In the genomic region with DNA sequence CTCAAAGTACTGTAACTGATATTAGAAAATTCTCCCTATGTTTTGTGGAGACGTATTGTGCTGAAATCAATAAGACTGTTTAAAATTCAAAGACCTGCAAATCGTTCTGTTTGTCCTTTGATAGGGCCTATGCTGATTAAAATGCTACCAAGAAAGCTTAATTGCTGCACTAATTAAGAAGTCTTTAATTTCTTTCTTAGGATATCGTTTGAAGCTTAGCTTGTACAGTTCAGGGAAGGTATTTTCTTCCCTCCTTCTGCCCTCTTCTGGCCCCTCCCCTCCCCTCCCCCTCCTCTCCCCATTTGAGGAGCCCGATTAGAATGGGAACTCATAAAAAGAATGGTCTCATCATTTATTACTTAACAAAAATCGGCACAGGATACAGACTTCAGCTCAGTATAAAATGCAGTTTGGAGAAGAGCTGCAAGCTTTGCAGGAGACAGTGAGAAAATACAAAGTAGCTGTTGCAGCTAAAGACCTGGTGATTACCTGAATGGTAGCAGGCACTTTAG, we compare ENCODE assay signal across 12 mouse cellular contexts. TPM values are rescaled to one million over a fixed set of nuclear protein-coding genes. Genes with fewer than 3 reads are reported as not detected.
DNase-seq lines count a peak whose midpoint lies in the region; ATAC-seq and TF ChIP-seq lines count a peak whose summit lies in the region.
"Had no signal": no experiment of that assay in that cellular context is flagged by ENCODE, and none has a peak within 500 bp of the region (broad histone marks: within the 10 kb centered on the region; RNA-seq: fewer than 3 reads in every experiment).

No protein-coding gene starts in this region.

- intact Hi-C loops in heart, postnatal 36 days (cut with DNase I) = no loop called here
- intact Hi-C loops in left cerebral cortex, adult 2 months (cut with DNase I) = no loop called here

- no peak overlapping the region for H3K4me3 ChIP-seq in heart, postnatal 0 days (ENCODE audit: low read depth, low read length)
- H3K4me3 ChIP-seq in embryonic facial prominence, embryonic 14.5 days (ENCODE audit: low read depth, low read length) = no peak overlapping the region
- H3K4me3 ChIP-seq in forebrain, postnatal 0 days (ENCODE audit: low read depth, low read length) = no peak overlapping the region
- peak overlapping the region; percentile 22 for H3K4me3 ChIP-seq in midbrain, embryonic 13.5 days (replicated peaks)
- no peak overlapping the region for H3K4me3 ChIP-seq in left cerebral cortex, adult 2 months

- no peak for TF ChIP-seq CTCF in heart, postnatal 0 days (IDR thresholded peaks at IDR 0.05; ENCODE audit: low read depth)
- TF ChIP-seq CTCF in forebrain, postnatal 0 days (IDR thresholded peaks at IDR 0.05; ENCODE audit: low read depth) = no peak
- TF ChIP-seq CTCF in left cerebral cortex, adult 2 months (IDR thresholded peaks at IDR 0.05) = no peak

- 0 out of 2 replicates have a peak, but pooled peaks cover 4% of the 10 kb centered on the region for H3K27me3 ChIP-seq in heart, postnatal 0 days (ENCODE audit: control insufficient read depth, insufficient read depth, low read length)
- peaks cover 8% of the 10 kb centered on the region; the same call in 1 of the 2 replicates for H3K27me3 ChIP-seq in embryonic facial prominence, embryonic 14.5 days (replicated peaks; ENCODE audit: control insufficient read depth, insufficient read depth, low read length)
- peaks cover 6% of the 10 kb centered on the region for H3K27me3 ChIP-seq in forebrain, postnatal 0 days (ENCODE audit: insufficient read depth, low read length)
- no peaks in the 10 kb centered on the region for H3K27me3 ChIP-seq in midbrain, embryonic 13.5 days

- WGBS in heart, postnatal 0 days = 15% methylated on average over 5 of the region's 5 CpGs
- WGBS in embryonic facial prominence, embryonic 14.5 days = 11% methylated on average over 5 of the region's 5 CpGs
- WGBS in forebrain, postnatal 0 days = 5% methylated on average over 5 of the region's 5 CpGs
- WGBS in midbrain, embryonic 13.5 days = 2% methylated on average over 5 of the region's 5 CpGs

- DNase-seq in heart, postnatal 0 days (ENCODE audit: low spot score) = no peak
- no peak for DNase-seq in heart, postnatal 36 days
- no peak for DNase-seq in embryonic facial prominence, embryonic 14.5 days (ENCODE audit: low spot score)
- peak; percentile 42 for DNase-seq in forebrain, postnatal 0 days
- DNase-seq in yolk sac, embryonic 10.5 days (ENCODE audit: low spot score) = no peak
- no peak for DNase-seq in left cerebral cortex, adult 2 months (ENCODE audit: extremely low spot score in 1 of 2, low spot score in 2 of 2)
- DNase-seq in T-cell, adult 2 months (ENCODE audit: low spot score) = no peak
- DNase-seq: gastrocnemius, postnatal 25 days; kidney, adult 2 months; right cerebral cortex, postnatal 4 days had no signal

- no peak for TF ChIP-seq EP300 in heart, postnatal 0 days (IDR thresholded peaks at IDR 0.05; ENCODE audit: low read depth)

- H3K9ac ChIP-seq in heart, postnatal 0 days (replicated peaks; ENCODE audit: low read depth, low read length) = no peak overlapping the region
- H3K9ac ChIP-seq in embryonic facial prominence, embryonic 14.5 days (ENCODE audit: low read depth, low read length) = no peak overlapping the region
- H3K9ac ChIP-seq in forebrain, postnatal 0 days = no peak overlapping the region
- 0 out of 2 replicates have a peak overlapping the region, but pooled peaks have one; percentile 19 for H3K9ac ChIP-seq in midbrain, embryonic 13.5 days (replicated peaks)
- H3K9ac ChIP-seq: liver, embryonic 14.5 days had no signal

- no peak for ATAC-seq in heart, postnatal 0 days (ENCODE audit: insufficient read depth, low read depth)
- no peak for ATAC-seq in embryonic facial prominence, embryonic 14.5 days (ENCODE audit: low read depth)
- ATAC-seq in forebrain, postnatal 0 days = no peak
- no peak for ATAC-seq in midbrain, embryonic 13.5 days

- H3K27ac ChIP-seq in heart, postnatal 0 days (ENCODE audit: low read depth) = no peak overlapping the region
- no peak overlapping the region for H3K27ac ChIP-seq in embryonic facial prominence, embryonic 14.5 days (replicated peaks; ENCODE audit: low read depth, low read length)
- H3K27ac ChIP-seq in forebrain, postnatal 0 days (ENCODE audit: low read depth, low read length) = no peak overlapping the region
- 0 out of 2 replicates have a peak overlapping the region, but pooled peaks have one; percentile 36 for H3K27ac ChIP-seq in midbrain, embryonic 13.5 days
- no peak overlapping the region for H3K27ac ChIP-seq in left cerebral cortex, adult 2 months
- H3K27ac ChIP-seq: liver, embryonic 14.5 days had no signal

- no peaks in the 10 kb centered on the region for H3K9me3 ChIP-seq in heart, postnatal 0 days (replicated peaks; ENCODE audit: control insufficient read depth, low read length)
- H3K9me3 ChIP-seq in embryonic facial prominence, embryonic 14.5 days (ENCODE audit: control insufficient read depth, low read length) = no peaks in the 10 kb centered on the region
- H3K9me3 ChIP-seq in forebrain, postnatal 0 days (ENCODE audit: low read length) = no peaks in the 10 kb centered on the region
- H3K9me3 ChIP-seq in midbrain, embryonic 13.5 days = no peaks in the 10 kb centered on the region

- H3K4me1 ChIP-seq in heart, postnatal 0 days (ENCODE audit: control insufficient read depth, insufficient read depth) = no peaks in the 10 kb centered on the region
- no peaks in the 10 kb centered on the region for H3K4me1 ChIP-seq in embryonic facial prominence, embryonic 14.5 days (ENCODE audit: control insufficient read depth, insufficient read depth, low read length)
- H3K4me1 ChIP-seq in forebrain, postnatal 0 days (ENCODE audit: insufficient read depth) = no peaks in the 10 kb centered on the region
- peaks cover 23% of the 10 kb centered on the region for H3K4me1 ChIP-seq in midbrain, embryonic 13.5 days (replicated peaks)

- peak overlapping the region; percentile 21 for H3K4me2 ChIP-seq in heart, postnatal 0 days (ENCODE audit: low read depth, low read length)
- peak overlapping the region; percentile 2; the same call in 1 of the 2 replicates for H3K4me2 ChIP-seq in embryonic facial prominence, embryonic 14.5 days (ENCODE audit: low read depth, low read length)
- peak overlapping the region; percentile 1; the same call in 1 of the 2 replicates for H3K4me2 ChIP-seq in forebrain, postnatal 0 days (ENCODE audit: low read depth)
- peak overlapping the region; percentile 45 for H3K4me2 ChIP-seq in midbrain, embryonic 13.5 days (replicated peaks)

- no peaks in the 10 kb centered on the region for H3K36me3 ChIP-seq in heart, postnatal 0 days (replicated peaks; ENCODE audit: control insufficient read depth, insufficient read depth, low read length)
- no peaks in the 10 kb centered on the region for H3K36me3 ChIP-seq in embryonic facial prominence, embryonic 14.5 days (ENCODE audit: control insufficient read depth, insufficient read depth, low read length)
- no peaks in the 10 kb centered on the region for H3K36me3 ChIP-seq in forebrain, postnatal 0 days (ENCODE audit: insufficient read depth)
- H3K36me3 ChIP-seq in midbrain, embryonic 13.5 days = no peaks in the 10 kb centered on the region

RNA-seq across cellular contexts. Expression of gene Dach1, which starts 2.9 kb away (rescaled TPM):
- total RNA-seq in heart, postnatal 0 days (2014; rRNA removed; ENCODE audit: low replicate concordance) = 1.6 and 2.5 TPM in 2 replicates
- polyA plus RNA-seq in heart, postnatal 0 days (2015; fragmentation: Nextera tagmentation; extraction: Ambion mirVana) = 1.5 and 1.6 TPM in 2 replicates
- 10 to 100 TPM in 1 of 2 experiments, 1 to 10 TPM in 1; 6.4 to 10.7 TPM for total RNA-seq in heart, postnatal 36 days (2021)
- 4.1 and 4.5 TPM in 2 replicates for polyA plus RNA-seq in embryonic facial prominence, embryonic 14.5 days (2014; fragmentation: Nextera tagmentation; extraction: Ambion mirVana)
- 9.3 and 10.6 TPM in 2 replicates for total RNA-seq in forebrain, postnatal 0 days (2014; rRNA removed)
- polyA plus RNA-seq in forebrain, postnatal 0 days (2015; fragmentation: Nextera tagmentation; extraction: Ambion mirVana) = 3.9 and 5.8 TPM in 2 replicates
- polyA plus RNA-seq in midbrain, embryonic 13.5 days (2015; fragmentation: Nextera tagmentation; extraction: Ambion mirVana) = 13.6 and 14.6 TPM in 2 replicates
- 1 to 10 TPM; 3.4 to 5.6 TPM for total RNA-seq in left cerebral cortex, adult 2 months (2021)
